Mouse (Mus musculus) hindbrain, postnatal 0 days (tissue): Measurements from ENCODE around the gene Fhdc1. TPM values are rescaled to one million over a fixed set of nuclear protein-coding genes. Genes with fewer than 3 reads are reported as not detected.

Experiments
- ATAC-seq: fragments of 200-750 bp; cut with Nextera tagmentation; 2 replicates; pipeline ENCODE4 v1.8.0; 2017; ENCODE audit warnings: mild to moderate bottlenecking, moderate TSS enrichment, moderate library complexity
- DNase-seq: peaks from one replicate; pipeline ENCODE4 v3.0.0-alpha.2; 2015; ENCODE audit warnings: low spot score
- H3K27ac ChIP-seq: fragments of 300-500 bp; sonication (generic); 2 replicates; pipeline ENCODE4 v1.5.1; 2014; ENCODE audit warnings: mild to moderate bottlenecking
- H3K27me3 ChIP-seq: fragments of 300-500 bp; sonication (generic); 2 replicates; pipeline ENCODE4 v1.6.1; 2014; ENCODE audit warnings: low read length, mixed read lengths; ENCODE audit not compliant: insufficient read depth
- H3K36me3 ChIP-seq: fragments of 300-500 bp; sonication (generic); 2 replicates; pipeline ENCODE4 v1.6.1; 2014; ENCODE audit warnings: low read length, mixed read lengths; ENCODE audit not compliant: insufficient read depth
- H3K4me1 ChIP-seq: fragments of 300-500 bp; sonication (generic); 2 replicates; pipeline ENCODE4 v1.6.1; 2014; ENCODE audit warnings: antibody characterized with exemption, low read length, mixed read lengths; ENCODE audit not compliant: insufficient read depth
- H3K4me2 ChIP-seq: fragments of 300-500 bp; sonication (generic); 2 replicates; pipeline ENCODE4 v1.6.1; 2014; ENCODE audit warnings: low read depth, mild to moderate bottlenecking, low read length, moderate library complexity, mixed read lengths
- H3K4me3 ChIP-seq: fragments of 300-500 bp; sonication (generic); 2 replicates; pipeline ENCODE4 v1.5.1; 2014; ENCODE audit warnings: low read length
- H3K9ac ChIP-seq: fragments of 300-500 bp; sonication (generic); replicated peaks from 2 replicates; pipeline ENCODE4 v1.6.1; 2014; ENCODE audit warnings: mild to moderate bottlenecking, low read length, moderate library complexity, mixed read lengths
- H3K9me3 ChIP-seq: fragments of 300-500 bp; sonication (generic); 2 replicates; pipeline ENCODE4 v1.6.1; 2016; ENCODE audit warnings: low read length, mixed read lengths
- CTCF ChIP-seq: IDR thresholded peaks from 2 replicates; pipeline ENCODE4 v1.5.1; 2016; ENCODE audit warnings: antibody characterized with exemption, control low read depth, low read depth
- WGBS: fragments of 180-500 bp; shearing (Covaris S2); extraction: QIAGEN DNeasy Blood & Tissue Kit; methylation state at CpG from one replicate; pipeline ENCODE4 v1.1.7; 2014; 5-methylcytosine and 5-hydroxymethylcytosine counted together
- polyA plus RNA-seq: library from polyadenylated mRNA; unstranded; fragments of >200 nt; fragmentation: Nextera tagmentation; extraction: Ambion mirVana; gene quantifications from 2 replicates; pipeline ENCODE4 v1.2.1, GENCODE M21; 2015
- total RNA-seq: library from RNA; depleted of rRNA; stranded (reverse); fragments of >200 nt; gene quantifications from 2 replicates; pipeline ENCODE4 v1.2.3, GENCODE M21; 2014

Gene Fhdc1
- total and polyA plus RNA-seq, 2 experiments from 2014 or later = 3.5 to 7.7 TPM

DNA sequence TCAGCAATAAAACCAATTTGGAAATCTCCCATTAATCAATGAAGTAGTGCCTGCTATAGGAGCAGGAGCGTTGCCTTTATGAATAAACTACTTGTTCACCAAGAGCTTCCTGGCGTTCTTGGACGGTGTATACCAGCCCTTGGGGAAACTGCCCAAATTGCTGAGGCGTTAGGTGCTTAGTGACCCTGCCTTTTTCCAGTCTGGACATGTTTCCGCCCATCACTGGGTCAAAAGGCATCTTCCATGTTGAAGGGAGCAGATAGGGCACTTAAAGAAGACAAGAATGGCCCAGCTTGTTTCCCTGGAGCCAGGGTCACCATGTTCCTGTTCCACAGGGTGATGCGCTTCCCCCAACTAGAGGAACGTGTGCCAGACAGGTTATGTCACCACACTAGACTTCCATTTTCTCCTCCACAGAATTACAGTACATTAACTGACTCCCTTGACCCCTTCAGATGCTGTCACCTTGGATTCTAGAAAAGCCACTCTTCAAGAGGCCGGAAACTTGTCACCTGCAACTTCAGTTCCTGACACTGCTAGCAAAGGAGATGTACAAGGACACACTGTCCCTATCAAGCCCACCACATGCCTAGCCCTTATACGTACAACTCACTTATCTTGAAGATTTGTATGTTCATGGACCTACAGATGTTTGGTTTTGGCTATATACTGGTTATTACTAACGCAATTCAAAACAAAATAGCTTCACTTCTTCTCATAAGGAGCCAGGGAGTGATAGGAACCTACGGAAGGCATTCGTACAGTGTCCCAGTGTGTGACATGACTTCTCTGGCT lies 5.1 kb downstream of the Fhdc1 start:
- no peaks in the 10 kb centered on the region for H3K9me3 ChIP-seq
- H3K9ac ChIP-seq = no peak overlapping the region
- no peaks in the 10 kb centered on the region; the same call in 1 of the 2 replicates for H3K4me1 ChIP-seq
- H3K27ac ChIP-seq = no peak overlapping the region
- no peak for TF ChIP-seq CTCF
- no peak overlapping the region for H3K4me2 ChIP-seq
- H3K36me3 ChIP-seq = no peaks in the 10 kb centered on the region
- WGBS = 90% methylated on average over 12 of the region's 12 CpGs
- DNase-seq (no peak), ATAC-seq (no peak)
- no peak overlapping the region for H3K4me3 ChIP-seq
- no peaks in the 10 kb centered on the region; the same call in 1 of the 2 replicates for H3K27me3 ChIP-seq

GRCm38 (mm10) chr3:84474398-84474797 lies 5.8 kb downstream of the Fhdc1 start:
- Histone ChIP-seq H3K4me3 (no peak overlapping the region), H3K27ac (no peak overlapping the region), H3K9ac (no peak overlapping the region), H3K4me2 (no peak overlapping the region), H3K36me3 (no peaks in the 10 kb centered on the region), H3K9me3 (no peaks in the 10 kb centered on the region), H3K4me1 (no peaks in the 10 kb centered on the region; the same call in 1 of the 2 replicates), H3K27me3 (no peaks in the 10 kb centered on the region; the same call in 1 of the 2 replicates)
- DNase-seq (no peak), ATAC-seq (no peak)
- TF ChIP-seq CTCF = no peak
- 83% methylated on average over 6 of the region's 6 CpGs for WGBS

- no peak for TF ChIP-seq CTCF
- Histone ChIP-seq H3K27ac (no peak overlapping the region), H3K27me3 (no peaks in the 10 kb centered on the region), H3K4me3 (no peak overlapping the region), H3K4me1 (no peaks in the 10 kb centered on the region; the same call in 1 of the 2 replicates), H3K9ac (no peak overlapping the region), H3K4me2 (no peak overlapping the region), H3K36me3 (no peaks in the 10 kb centered on the region), H3K9me3 (no peaks in the 10 kb centered on the region)
- ATAC-seq (no peak), DNase-seq (no peak)
- WGBS = 55% methylated on average over 5 of the region's 5 CpGs
Observed at GRCm38 (mm10) chr3:84472955-84473354, 7.3 kb downstream of the Fhdc1 start.

GRCm38 (mm10) chr3:84472527-84472926 lies 7.7 kb downstream of the Fhdc1 start:
- Histone ChIP-seq H3K4me1 (no peaks in the 10 kb centered on the region; the same call in 1 of the 2 replicates), H3K9me3 (no peaks in the 10 kb centered on the region), H3K36me3 (no peaks in the 10 kb centered on the region), H3K27ac (no peak overlapping the region), H3K27me3 (no peaks in the 10 kb centered on the region), H3K4me3 (no peak overlapping the region), H3K4me2 (no peak overlapping the region), H3K9ac (no peak overlapping the region)
- no peak for TF ChIP-seq CTCF
- no peak for ATAC-seq
- DNase-seq = no peak
- WGBS = 44% methylated on average over 3 of the region's 3 CpGs

GRCm38 (mm10) chr3:84471146-84471545 lies 9.1 kb downstream of the Fhdc1 start:
- Histone ChIP-seq H3K9me3 (no peaks in the 10 kb centered on the region), H3K36me3 (no peaks in the 10 kb centered on the region), H3K4me2 (no peak overlapping the region), H3K27ac (no peak overlapping the region), H3K4me3 (no peak overlapping the region), H3K4me1 (no peaks in the 10 kb centered on the region; the same call in 1 of the 2 replicates), H3K9ac (no peak overlapping the region), H3K27me3 (no peaks in the 10 kb centered on the region)
- no peak for ATAC-seq
- no peak for DNase-seq
- WGBS = 87% methylated on average over 4 of the region's 4 CpGs
- TF ChIP-seq CTCF = no peak

DNA sequence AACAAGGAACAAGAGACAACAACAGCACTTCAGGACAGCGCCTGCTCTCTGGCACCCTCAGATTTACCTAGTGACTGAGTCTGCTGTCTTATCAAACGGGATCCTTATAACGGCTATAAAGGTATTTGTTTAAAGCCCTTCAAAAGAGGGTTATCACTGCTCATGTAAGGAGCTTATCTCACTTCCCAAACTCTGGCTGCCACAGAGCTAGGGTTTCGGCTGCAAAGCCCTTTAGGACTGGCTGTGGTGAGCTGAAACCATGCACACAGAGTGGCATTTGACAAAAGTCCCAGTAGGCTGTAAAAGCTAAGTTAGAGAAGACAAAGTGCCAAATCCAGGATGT lies 12.1 kb downstream of the Fhdc1 start:
- no peaks in the 10 kb centered on the region for H3K27me3 ChIP-seq
- no peak overlapping the region for H3K27ac ChIP-seq
- no peak for ATAC-seq
- H3K4me2 ChIP-seq = no peak overlapping the region
- H3K9ac ChIP-seq = no peak overlapping the region
- no peaks in the 10 kb centered on the region for H3K9me3 ChIP-seq
- H3K4me3 ChIP-seq = no peak overlapping the region
- H3K4me1 ChIP-seq = peaks cover 3% of the 10 kb centered on the region; the same call in 1 of the 2 replicates
- DNase-seq = no peak
- WGBS = 46% methylated on average over 4 of the region's 4 CpGs
- H3K36me3 ChIP-seq = no peaks in the 10 kb centered on the region
- no peak for TF ChIP-seq CTCF
